Mouse (Mus musculus) cerebellum, adult 9-11 months (tissue): ENCODE results near the gene Map3k5.

Source experiments
- DNase-seq: peaks from one replicate; pipeline ENCODE4 v3.0.0; 2022

The Map3k5 gene

GRCm38 (mm10) chr10:20119504-20120425 lies 185.5 kb downstream of the Map3k5 start:
- DNase-seq: no peak

- DNase-seq: peak; percentile 36
These were observed 187.7 kb downstream of the Map3k5 start for GRCm38 (mm10) chr10:20121981-20122380.

GRCm38 (mm10) chr10:20123401-20123800 lies 189.1 kb downstream of the Map3k5 start:
- no peak for DNase-seq

- no peak for DNase-seq
These were observed 190.3 kb downstream of the Map3k5 start for GRCm38 (mm10) chr10:20124576-20124975.

GRCm38 (mm10) chr10:20125226-20125625 lies 191.0 kb downstream of the Map3k5 start:
- DNase-seq: peak; percentile 63

GRCm38 (mm10) chr10:20132933-20133652 lies 198.8 kb downstream of the Map3k5 start:
- DNase-seq: no peak

GRCm38 (mm10) chr10:20135350-20136058 lies 201.2 kb downstream of the Map3k5 start:
- no peak for DNase-seq

- DNase-seq: no peak
These were observed 202.2 kb downstream of the Map3k5 start for GRCm38 (mm10) chr10:20136505-20136904.

- no peak for DNase-seq
These were observed 207.1 kb downstream of the Map3k5 start for GRCm38 (mm10) chr10:20141376-20141775.

GRCm38 (mm10) chr10:20148130-20148772 lies 214.0 kb downstream of the Map3k5 start, which contains the start of gene Map7:
TSS of gene Map7 (plus strand) at chr10:20148471.
- DNase-seq: no peak

- DNase-seq: peak; percentile 83
These were observed 214.5 kb downstream of the Map3k5 start for GRCm38 (mm10) chr10:20148773-20149120.

GRCm38 (mm10) chr10:20149121-20149834 lies 215.0 kb downstream of the Map3k5 start:
- peak; percentile 78 for DNase-seq

GRCm38 (mm10) chr10:20149835-20150355 lies 215.6 kb downstream of the Map3k5 start:
- no peak for DNase-seq

GRCm38 (mm10) chr10:20152131-20152530 lies 217.9 kb downstream of the Map3k5 start:
- DNase-seq: no peak

- no peak for DNase-seq
These were observed 219.2 kb downstream of the Map3k5 start for GRCm38 (mm10) chr10:20153507-20153906.

GRCm38 (mm10) chr10:20155401-20155800 lies 221.1 kb downstream of the Map3k5 start:
- DNase-seq: no peak

GRCm38 (mm10) chr10:20157021-20157726 lies 222.9 kb downstream of the Map3k5 start:
- no peak for DNase-seq

GRCm38 (mm10) chr10:20158756-20159155 lies 224.5 kb downstream of the Map3k5 start:
- no peak for DNase-seq

GRCm38 (mm10) chr10:20159308-20159707 lies 225.0 kb downstream of the Map3k5 start:
- no peak for DNase-seq

- DNase-seq: no peak
These were observed 226.6 kb downstream of the Map3k5 start for GRCm38 (mm10) chr10:20160914-20161313.

- DNase-seq: no peak
These were observed 230.5 kb downstream of the Map3k5 start for GRCm38 (mm10) chr10:20164810-20165209.
